Mouse (Mus musculus): ENCODE measurements around the gene Cers5. TPM values are rescaled to one million over a fixed set of nuclear protein-coding genes. Genes with fewer than 3 reads are reported as not detected.
"Not testable (repeated sequence)": the region's sequence is repeated elsewhere in the genome, so short reads cannot be mapped to it uniquely, and the experiment has no call there.

Gene Cers5
- polyA plus RNA-seq (2017; shearing (Covaris generic)): 10 to 100 TPM; 49.5 to 66.7 (median 56.5) TPM

DNA sequence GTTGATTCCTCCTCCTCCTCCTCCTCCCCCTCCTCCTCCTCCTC is at the start of gene Cers5:
Cers5 (minus strand) TSS at position 5 of the 44 bp plus-strand sequence.
- not testable (repeated sequence) for ATAC-seq

DNA sequence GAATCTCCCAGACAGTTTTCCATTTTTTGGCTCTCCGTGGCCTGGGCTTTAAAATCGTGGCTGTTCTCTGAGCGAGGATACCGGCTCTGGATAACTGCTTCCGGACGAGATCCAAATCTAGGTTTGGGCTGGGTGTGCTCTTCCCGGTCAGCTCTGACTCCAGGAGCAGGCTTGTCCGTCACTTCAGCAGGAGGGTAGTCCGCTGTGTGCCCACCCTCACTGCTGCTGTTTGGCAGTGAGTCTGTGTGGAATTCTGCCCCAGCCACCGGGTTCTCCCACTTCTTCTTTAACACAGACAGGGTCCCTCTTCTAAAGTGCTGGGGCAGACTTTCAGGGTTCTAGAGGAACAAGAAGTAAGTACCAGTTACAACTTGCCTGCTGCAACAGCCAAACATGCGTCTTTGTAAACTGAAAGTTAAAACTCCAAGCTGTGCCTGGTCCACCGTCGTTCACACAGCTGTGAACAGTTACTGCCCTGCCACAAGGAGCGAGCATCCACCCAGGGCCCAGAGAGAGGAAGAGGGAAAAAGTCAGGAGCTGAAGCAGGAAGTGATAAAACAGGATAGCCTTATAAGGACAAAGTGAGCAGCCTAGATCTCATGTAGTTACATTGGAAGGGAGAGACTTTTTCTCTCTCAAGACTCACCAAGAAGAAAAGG is 47.1 kb upstream of the Cers5 start:
- ATAC-seq: no peak

GRCm38 (mm10) chr15:99819109-99819440 is 46.4 kb upstream of the Cers5 start:
- ATAC-seq: no peak

DNA sequence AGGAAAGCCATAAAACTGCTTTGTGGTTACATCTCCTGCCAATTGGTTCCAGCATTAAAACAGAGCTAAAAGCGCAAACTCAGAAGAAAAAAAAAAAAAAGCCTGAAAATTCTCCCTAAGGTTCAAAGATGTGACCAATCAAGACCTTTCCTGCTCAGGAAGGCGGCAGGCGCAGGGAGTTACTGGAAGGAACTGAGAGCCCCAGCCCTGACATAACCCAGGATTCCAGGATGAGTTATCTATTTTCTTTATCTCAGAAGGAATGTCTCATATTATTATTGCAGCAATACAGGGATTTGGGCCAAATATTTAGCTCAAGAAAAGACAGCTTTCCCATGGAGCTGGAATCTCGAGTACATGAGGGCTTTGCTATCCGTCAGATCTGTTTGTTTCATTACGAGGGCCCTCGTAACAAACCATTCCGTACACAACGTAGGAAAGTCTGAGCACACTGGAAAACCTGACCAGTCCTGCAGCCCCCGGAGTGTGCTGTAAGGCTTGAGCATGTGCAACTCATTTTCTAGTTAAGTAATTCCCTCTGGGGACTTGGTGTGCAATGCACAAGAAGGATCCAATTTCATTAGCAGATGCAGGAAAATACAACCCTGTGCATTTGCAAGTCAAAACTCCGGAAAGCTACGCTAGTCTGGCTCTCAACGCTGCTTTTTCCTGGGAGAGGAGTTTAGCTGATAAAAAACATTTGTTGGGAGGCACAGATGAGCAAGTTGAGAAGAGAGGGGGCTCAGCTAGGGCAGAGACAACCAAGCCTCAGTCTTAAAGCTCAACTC is 45.8 kb upstream of the Cers5 start:
- no peak for ATAC-seq

GRCm38 (mm10) chr15:99817343-99818235 is 44.9 kb upstream of the Cers5 start:
- ATAC-seq: no peak

GRCm38 (mm10) chr15:99815999-99816398 is 43.3 kb upstream of the Cers5 start:
- no peak for ATAC-seq

DNA sequence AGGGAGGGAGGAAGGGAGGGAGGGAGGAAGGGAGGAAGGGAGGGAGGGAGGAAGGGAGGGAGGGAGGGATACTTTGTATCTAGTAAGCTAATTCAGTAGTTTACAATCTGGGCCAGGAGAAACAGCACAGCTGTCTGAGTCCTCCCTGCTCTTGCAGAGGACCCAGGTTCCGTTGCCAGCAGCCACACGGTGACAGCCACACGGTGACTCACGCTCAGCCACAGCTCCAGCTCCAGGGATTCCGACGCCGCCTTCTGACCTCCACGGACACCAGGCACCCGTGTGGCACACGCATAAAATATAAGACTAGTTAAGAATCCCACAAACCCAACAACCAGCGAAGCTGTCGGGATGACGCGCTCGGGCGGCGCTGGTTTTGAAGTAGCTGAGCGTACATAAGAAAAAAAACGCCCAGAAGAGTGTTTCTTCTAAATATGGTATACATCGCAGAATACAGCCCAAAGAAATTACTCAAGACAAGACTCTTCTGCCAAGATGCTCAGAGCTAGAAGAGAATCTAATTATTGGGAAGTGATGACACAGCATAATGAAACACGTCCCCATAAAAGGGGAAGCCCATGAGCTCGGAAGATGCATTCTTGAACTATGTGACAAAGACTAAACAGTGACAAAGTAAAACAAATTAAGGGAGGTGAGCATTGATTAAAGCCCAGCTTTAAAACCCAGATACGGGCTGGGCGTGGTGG is 42.0 kb upstream of the Cers5 start:
- ATAC-seq: no peak

DNA sequence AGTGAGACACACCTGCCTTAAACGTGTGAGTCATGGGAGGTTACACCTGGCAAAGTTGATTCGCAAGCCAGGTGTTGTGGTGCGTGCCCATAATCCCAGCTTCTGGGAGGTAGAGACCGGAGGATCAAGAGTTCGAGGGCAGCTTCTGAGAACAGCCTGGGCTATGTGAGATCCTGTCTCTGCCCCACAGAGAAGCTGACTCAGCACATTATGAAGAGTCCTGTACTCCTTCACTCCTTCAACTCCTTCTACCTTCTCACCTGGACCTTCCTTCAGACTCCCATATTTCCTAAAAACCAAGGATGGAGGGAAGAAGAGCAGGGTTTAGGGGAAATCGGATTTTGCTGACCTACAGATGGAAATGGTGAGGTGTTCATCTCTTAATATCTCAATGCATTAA is 41.0 kb upstream of the Cers5 start:
- no peak for ATAC-seq

GRCm38 (mm10) chr15:99812097-99812496 is 39.4 kb upstream of the Cers5 start:
- no peak for ATAC-seq

GRCm38 (mm10) chr15:99807776-99808735 is 35.4 kb upstream of the Cers5 start:
- ATAC-seq: no peak

- no peak for ATAC-seq
These were observed 33.5 kb upstream of the Cers5 start for GRCm38 (mm10) chr15:99806171-99806570.

- no peak for ATAC-seq
These were observed 33.0 kb upstream of the Cers5 start for GRCm38 (mm10) chr15:99805673-99806072.

GRCm38 (mm10) chr15:99803186-99803644 is 30.5 kb upstream of the Cers5 start:
- ATAC-seq: peak; percentile 58

GRCm38 (mm10) chr15:99801885-99802572 is 29.3 kb upstream of the Cers5 start:
- no peak for ATAC-seq

GRCm38 (mm10) chr15:99799706-99800105 is 27.0 kb upstream of the Cers5 start:
- no peak for ATAC-seq

- ATAC-seq: no peak
These were observed 25.2 kb upstream of the Cers5 start for GRCm38 (mm10) chr15:99797898-99798297.

DNA sequence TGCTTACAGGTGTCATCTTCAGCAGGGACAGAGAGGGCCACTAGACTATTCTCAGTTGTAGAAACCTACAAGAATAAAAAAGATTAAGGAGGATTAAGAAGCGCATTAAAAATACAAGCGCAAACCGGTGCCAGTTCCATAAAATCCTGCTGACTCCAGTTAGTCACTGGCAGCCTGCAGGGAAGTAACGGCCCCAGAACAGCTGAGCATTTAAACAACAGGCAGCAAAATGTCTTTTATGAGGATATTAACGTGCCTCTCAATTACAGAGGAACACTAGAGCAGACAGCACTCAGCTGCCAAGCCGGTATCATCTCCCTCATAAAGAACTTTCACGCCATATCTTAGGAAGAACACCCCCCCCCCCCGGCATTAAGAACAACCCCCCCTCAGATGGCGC is 24.1 kb upstream of the Cers5 start:
- ATAC-seq: no peak

- no peak for ATAC-seq
These were observed 23.4 kb upstream of the Cers5 start for GRCm38 (mm10) chr15:99796066-99796465.

DNA sequence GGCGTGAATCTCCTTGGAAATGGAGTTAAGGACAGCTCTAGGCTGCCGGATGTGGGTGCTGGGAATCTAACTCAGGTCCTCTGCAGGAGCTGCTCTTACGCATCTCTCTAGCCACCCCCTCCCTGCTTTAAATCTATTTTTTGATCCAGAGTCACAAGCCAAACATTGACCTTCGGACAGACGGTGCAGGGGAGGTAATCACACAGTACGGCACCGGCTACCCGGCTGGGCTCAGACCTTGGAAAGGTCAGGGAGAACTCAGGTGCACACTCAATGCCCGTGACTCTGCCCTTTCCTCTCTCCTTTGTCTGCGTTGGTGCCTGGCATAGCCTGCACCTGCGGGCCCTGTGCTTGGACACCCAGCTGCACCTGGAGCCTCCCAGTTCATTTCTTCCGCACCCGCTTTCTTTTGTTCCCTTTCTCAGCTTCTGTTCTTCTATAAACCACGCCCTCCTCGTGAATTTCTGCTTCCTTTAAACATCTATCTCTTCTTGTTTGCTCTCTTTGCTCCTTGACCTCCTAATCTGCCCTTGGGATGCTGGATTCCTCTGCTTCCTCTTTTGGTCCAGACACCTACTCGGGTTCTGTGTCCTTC is 19.6 kb upstream of the Cers5 start:
- no peak for ATAC-seq

DNA sequence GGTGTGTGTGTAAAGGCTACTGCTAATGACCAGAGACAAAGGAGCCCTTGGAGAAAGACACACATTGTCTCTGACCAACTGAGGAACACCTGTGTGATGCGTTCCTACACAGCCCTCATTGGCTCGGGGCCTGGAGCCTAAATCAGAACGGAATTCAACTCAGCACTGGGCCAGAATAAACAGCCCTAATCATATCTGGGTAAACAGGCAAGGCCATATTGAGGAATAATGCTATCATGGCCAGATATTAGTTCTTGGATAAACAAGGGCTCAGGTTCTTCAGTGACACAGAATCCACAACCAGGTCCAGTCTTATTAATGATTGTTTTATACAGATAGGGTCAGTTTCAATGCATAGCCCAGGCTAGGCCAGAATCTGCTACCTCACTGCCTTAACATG is 18.3 kb upstream of the Cers5 start:
- ATAC-seq: no peak

- no peak for ATAC-seq
These were observed 17.8 kb upstream of the Cers5 start for GRCm38 (mm10) chr15:99790464-99790863.
